Mouse (Mus musculus) testis, adult 2 months (tissue): Measurements from ENCODE around the gene Adat2. TPM values are rescaled to one million over a fixed set of nuclear protein-coding genes. Genes with fewer than 3 reads are reported as not detected.

Experiments used
- H3K27ac ChIP-seq: fragments of 200-500 bp; 2 replicates; pipeline ENCODE4 v1.5.1; 2012; ENCODE audit warnings: low read depth, low read length; ENCODE audit not compliant: control insufficient read depth, insufficient read depth
- H3K27me3 ChIP-seq: fragments of 200-500 bp; 2 replicates; pipeline ENCODE4 v1.6.1; 2012; ENCODE audit warnings: mild to moderate bottlenecking, low read length, moderate library complexity; ENCODE audit not compliant: control insufficient read depth, insufficient read depth
- H3K36me3 ChIP-seq: fragments of 200-500 bp; 2 replicates; pipeline ENCODE4 v1.6.1; 2012; ENCODE audit warnings: mild to moderate bottlenecking, low read length; ENCODE audit not compliant: control insufficient read depth, insufficient read depth
- H3K4me1 ChIP-seq: fragments of 200-500 bp; 2 replicates; pipeline ENCODE4 v1.6.1; 2012; ENCODE audit warnings: low read length; ENCODE audit not compliant: control insufficient read depth, insufficient read depth
- H3K4me3 ChIP-seq: fragments of 200-500 bp; 2 replicates; pipeline ENCODE4 v1.5.1; 2012; ENCODE audit warnings: low read depth, mild to moderate bottlenecking, low read length, moderate library complexity, mixed read lengths; ENCODE audit not compliant: control insufficient read depth
- CTCF ChIP-seq: fragments of 200-500 bp; IDR thresholded peaks from 2 replicates; pipeline ENCODE4 v1.5.1; 2012; ENCODE audit warnings: low read depth, mild to moderate bottlenecking, inconsistent platforms, low read length, moderate library complexity; ENCODE audit not compliant: control insufficient read depth, insufficient read depth, insufficient replicate concordance
- POLR2A ChIP-seq: fragments of 200-500 bp; IDR thresholded peaks from 2 replicates; pipeline ENCODE4 v1.6.1; 2012; ENCODE audit warnings: low read depth, mild to moderate bottlenecking, inconsistent platforms, low read length, moderate library complexity; ENCODE audit not compliant: control insufficient read depth
- polyA plus RNA-seq: library from polyadenylated mRNA; depleted of rRNA; stranded (reverse); fragments of >200 nt; gene quantifications from 2 replicates; pipeline ENCODE4 v1.2.3, GENCODE M21; 2012

The Adat2 gene
- polyA plus RNA-seq, 1 experiment: 21.4 TPM

DNA sequence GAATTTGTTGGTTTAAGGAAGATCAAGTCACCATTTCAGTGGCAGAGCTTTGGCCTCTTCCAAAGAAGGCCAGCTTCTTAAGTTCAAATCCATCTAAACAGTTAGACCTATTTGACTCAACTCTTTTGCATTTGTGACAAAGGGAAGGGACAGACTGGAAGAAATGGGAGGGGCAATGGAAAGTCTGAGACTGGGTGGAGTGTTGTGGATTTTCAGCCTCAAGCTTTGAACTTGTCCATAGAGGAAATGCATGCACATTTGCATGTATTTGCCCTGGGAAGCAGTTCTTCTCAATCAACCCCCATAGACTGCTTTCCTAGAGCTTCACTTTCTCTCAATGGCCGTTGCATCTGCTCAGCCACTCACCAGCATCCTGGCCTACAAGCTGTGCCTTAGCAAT lies 1.6 kb downstream of the Adat2 start:
- TF ChIP-seq POLR2A: no peak
- Histone ChIP-seq H3K4me3 (peak overlapping the region; percentile 77), H3K27ac (no peak overlapping the region), H3K4me1 (no peaks in the 10 kb centered on the region), H3K36me3 (no peaks in the 10 kb centered on the region), H3K27me3 (no peaks in the 10 kb centered on the region)

DNA sequence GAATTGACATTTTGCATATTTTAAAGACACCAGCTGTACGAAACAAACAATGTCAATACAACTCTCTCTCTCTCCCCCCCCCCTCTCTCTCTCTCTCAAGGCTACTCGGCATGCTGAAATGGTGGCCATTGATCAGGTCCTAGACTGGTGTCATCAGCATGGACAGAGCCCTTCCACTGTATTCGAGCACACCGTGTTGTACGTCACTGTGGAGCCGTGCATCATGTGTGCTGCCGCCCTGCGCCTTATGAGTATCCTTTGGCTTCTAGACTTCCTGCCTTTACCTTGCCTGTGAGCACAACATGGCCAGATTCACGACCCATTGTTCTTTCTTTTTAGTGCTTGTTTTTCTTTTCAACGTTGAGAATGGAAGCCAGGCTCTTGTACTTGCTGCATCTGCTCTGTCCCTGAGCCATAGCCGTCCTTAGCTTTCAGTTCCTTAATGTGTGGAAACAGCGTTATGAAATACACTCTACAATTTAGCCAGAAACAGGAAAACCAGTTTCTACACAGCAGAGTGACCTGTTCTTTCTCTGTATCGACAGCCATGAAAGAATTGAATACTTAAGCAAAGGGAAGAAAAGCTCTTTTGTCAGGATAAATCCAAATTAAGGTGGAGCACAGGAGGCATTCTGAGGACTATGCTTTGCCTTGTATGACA lies 7.5 kb downstream of the Adat2 start:
- Histone ChIP-seq H3K27ac (no peak overlapping the region), H3K27me3 (no peaks in the 10 kb centered on the region), H3K4me3 (no peak overlapping the region), H3K36me3 (no peaks in the 10 kb centered on the region), H3K4me1 (peaks cover 10% of the 10 kb centered on the region)
- no peak for TF ChIP-seq CTCF
- TF ChIP-seq POLR2A: no peak

DNA sequence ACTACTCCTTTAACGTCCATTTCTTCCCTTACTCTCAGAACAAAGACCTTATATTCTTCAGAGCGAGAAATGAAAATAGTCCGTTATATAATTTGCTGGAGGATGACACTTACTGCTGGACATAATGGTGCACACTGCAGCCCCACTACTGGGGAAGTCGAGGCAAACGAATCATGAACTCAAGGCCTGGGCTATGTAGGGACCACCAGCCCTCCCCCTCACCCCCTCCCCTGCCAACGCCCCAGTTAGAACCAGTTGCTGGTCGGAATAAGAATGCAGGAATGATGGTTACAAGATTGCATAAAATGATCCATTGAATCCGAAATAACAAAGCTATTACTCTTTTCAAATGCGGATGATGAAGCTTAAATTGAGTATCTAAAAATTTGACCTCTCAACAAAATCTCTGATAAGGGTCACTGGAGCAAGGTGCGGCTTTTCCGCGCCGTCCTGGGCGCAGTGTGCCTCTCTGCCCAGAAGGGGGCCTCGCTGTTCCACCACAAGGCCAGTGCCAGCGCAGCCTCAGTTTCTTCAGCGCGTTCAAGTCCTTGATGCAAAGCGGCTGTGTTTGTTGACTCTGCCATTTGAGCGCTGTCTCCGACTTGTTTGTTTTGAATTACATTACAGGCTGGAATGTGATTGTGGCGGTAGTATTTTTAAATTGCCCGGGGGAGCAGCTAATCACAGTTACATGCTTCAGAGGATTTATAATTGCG lies 11.8 kb downstream of the Adat2 start:
- H3K27me3 ChIP-seq: no peaks in the 10 kb centered on the region
- peak; percentile 88 for TF ChIP-seq CTCF
- no peak for TF ChIP-seq POLR2A
- H3K4me3 ChIP-seq: no peak overlapping the region

DNA sequence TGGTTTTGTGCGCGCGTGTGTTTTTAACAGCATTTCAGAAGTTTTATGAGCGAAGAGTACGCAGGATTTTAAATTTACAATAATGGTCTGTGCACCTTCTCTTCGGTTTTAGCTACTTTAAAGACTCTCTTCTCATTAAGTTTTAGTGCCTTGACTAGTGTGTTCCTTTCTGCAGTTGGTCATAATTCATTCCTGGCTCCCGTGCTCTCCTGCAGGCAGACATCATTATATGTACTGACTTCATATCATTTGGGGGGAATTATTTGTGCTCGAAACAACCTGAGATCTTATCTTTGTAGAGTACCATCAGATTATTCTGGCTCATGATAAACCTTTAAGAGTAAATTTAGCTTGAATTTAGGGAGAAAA lies 12.4 kb downstream of the Adat2 start:
- no peaks in the 10 kb centered on the region for H3K36me3 ChIP-seq
- H3K4me3 ChIP-seq: no peak overlapping the region
- peaks cover 17% of the 10 kb centered on the region for H3K4me1 ChIP-seq
- H3K27ac ChIP-seq: no peak overlapping the region
- no peaks in the 10 kb centered on the region for H3K27me3 ChIP-seq
- TF ChIP-seq CTCF (no peak), POLR2A (no peak)

More for the DNA sequence above, 11.8 kb downstream of the Adat2 start:
- no peak overlapping the region for H3K27ac ChIP-seq
- H3K36me3 ChIP-seq: no peaks in the 10 kb centered on the region
- peaks cover 17% of the 10 kb centered on the region for H3K4me1 ChIP-seq

- H3K4me3 ChIP-seq: peak overlapping the region; percentile 7; the same call in 1 of the 2 replicates
- H3K27ac ChIP-seq: no peak overlapping the region
- peaks cover 14% of the 10 kb centered on the region for H3K4me1 ChIP-seq
- TF ChIP-seq CTCF (no peak), POLR2A (no peak)
- no peaks in the 10 kb centered on the region for H3K27me3 ChIP-seq
- no peaks in the 10 kb centered on the region for H3K36me3 ChIP-seq
Measured at GRCm38 (mm10) chr10:13566393-13566792, 13.7 kb downstream of the Adat2 start.

DNA sequence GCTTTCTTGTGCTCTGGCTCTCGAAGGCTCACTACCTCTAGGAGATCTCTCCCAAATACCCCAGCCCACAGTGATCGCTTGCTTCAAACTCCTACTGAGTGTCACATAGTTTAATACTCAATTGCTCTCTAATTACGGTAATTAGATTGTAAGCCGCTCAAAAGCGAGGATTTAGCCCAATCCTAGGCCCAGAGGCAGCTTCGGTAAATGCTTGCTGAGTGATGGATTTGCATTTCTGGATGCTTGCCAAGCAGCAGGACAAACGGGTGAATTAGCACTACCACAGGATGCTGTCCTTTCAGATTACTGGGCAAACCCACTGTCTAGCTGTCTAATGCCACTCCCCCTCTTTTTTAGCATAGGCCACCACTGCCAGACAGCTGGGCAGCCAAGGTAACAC lies 17.1 kb downstream of the Adat2 start:
- no peak for TF ChIP-seq POLR2A
- TF ChIP-seq CTCF: no peak
- Histone ChIP-seq H3K27ac (no peak overlapping the region), H3K4me1 (peaks cover 7% of the 10 kb centered on the region), H3K27me3 (no peaks in the 10 kb centered on the region), H3K4me3 (no peak overlapping the region), H3K36me3 (no peaks in the 10 kb centered on the region)

- no peaks in the 10 kb centered on the region for H3K36me3 ChIP-seq
- H3K27me3 ChIP-seq: no peaks in the 10 kb centered on the region
- peaks cover 7% of the 10 kb centered on the region for H3K4me1 ChIP-seq
- no peak overlapping the region for H3K4me3 ChIP-seq
- TF ChIP-seq CTCF (no peak), POLR2A (no peak)
- no peak overlapping the region for H3K27ac ChIP-seq
Measured at GRCm38 (mm10) chr10:13570697-13571538, 18.2 kb downstream of the Adat2 start.
